Mouse (Mus musculus) embryonic stem cell, embryonic (primary cell): ENCODE measurements around the gene Pkd1l1.

Source experiments
- CTCF ChIA-PET, 4 experiments: fragments of 300-600 bp in 2 of 4; fragments of 350-600 bp in 2 of 4; sonication (Branson Sonifier 250); formaldehyde crosslinking; loops; one replicate each; lab custom pipeline; 2022; ENCODE audit warnings: inconsistent platforms in 2 of 4; lab: Charles Lee
- POLR2A ChIA-PET, 4 experiments: fragments of 300-600 bp in 2 of 4; fragments of 350-600 bp in 2 of 4; sonication (Branson Sonifier 250); formaldehyde crosslinking; loops; one replicate each; lab custom pipeline; 2022; ENCODE audit warnings: antibody characterized with exemption in 4 of 4, inconsistent platforms in 1 of 4; lab: Charles Lee

Gene Pkd1l1

DNA sequence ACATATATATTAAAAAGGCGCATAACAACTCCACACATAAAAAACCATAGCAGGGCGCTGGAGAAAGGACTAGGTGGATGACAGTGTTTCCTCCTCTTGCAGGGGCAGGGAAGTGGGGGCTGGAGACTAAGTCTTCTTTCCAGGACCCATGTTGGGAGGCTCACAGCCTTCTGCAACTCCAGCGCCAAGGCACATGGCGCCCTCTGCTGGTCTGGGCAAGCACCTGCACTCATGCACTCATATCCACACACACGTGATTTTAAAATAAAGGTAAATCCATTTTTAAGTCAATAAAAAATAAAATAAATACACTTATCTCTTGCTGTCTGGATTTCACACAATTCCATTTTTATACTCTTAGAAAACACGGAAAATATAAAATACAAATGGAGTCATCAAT, 16.0 kb downstream of the Pkd1l1 start:
- ChIA-PET CTCF (interaction anchor here in 3 of 4 experiments (0.6 to 6.4 kb wide), 8 partner anchors 26 to 1033 kb away, joined by 3 to 41 read pairs (median 3); no protein-coding TSS in a partner anchor), POLR2A (interaction anchor here in 1 of 4 experiments (1.3 kb wide), 1 partner anchor 357 kb away, joined by 3 read pairs; no protein-coding TSS in a partner anchor)

DNA sequence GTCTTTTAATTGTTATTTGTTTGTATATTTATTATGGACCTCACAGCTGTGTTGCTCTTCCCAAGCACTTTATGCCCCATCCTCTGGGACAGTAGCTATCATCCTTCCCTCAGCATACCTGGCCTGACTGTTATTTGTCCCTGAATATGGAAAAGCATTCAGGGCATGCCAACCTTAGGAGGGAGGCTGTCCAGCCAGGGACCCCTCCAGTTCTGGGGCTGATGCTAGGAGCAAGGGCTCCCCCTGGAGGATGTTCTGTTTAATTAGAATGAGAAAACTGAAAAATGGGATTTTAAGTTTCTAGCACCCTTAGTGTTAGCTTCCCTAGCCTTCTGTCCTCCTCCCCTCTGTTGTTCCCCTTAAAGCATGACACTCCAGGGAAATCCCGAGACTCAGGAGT, 17.4 kb downstream of the Pkd1l1 start:
- ChIA-PET CTCF (interaction anchor here (0.8 to 6.4 kb wide), 8 partner anchors 61 to 532 kb away, joined by 3 to 41 read pairs (median 4); no protein-coding TSS in a partner anchor), POLR2A (no interaction called here)

DNA sequence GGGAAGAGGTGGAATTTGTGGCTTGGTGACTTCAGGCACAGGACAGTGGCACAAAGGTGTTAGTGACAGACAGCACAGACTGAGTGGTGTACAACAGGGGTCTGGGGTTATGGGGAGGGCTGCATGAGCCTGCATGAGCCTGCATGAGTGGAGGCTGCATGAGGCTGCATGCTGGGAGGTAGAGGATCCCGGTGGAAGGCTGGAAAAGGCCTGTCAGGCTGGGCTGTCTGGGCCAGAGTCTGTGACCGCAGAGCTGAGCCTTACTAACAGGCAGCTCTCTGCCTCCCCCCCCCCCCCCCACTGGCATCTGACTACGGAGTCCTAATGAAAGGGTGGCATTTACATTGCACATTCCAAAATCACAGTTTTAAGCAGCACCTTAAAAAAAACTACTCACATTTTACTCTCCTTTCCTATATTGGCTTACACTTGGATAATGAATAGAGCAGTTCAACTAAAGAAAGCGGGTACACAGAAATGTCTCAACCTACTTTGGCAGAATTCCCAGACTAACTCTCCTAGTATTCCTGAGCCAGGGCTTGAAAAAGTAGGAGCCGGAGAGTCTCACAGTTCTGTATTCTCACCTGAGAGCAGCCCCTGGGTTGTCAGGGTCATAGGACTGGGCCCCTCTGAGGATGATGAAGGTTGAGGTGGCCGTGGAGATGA, 23.2 kb downstream of the Pkd1l1 start:
- CTCF ChIA-PET = no interaction called here

DNA sequence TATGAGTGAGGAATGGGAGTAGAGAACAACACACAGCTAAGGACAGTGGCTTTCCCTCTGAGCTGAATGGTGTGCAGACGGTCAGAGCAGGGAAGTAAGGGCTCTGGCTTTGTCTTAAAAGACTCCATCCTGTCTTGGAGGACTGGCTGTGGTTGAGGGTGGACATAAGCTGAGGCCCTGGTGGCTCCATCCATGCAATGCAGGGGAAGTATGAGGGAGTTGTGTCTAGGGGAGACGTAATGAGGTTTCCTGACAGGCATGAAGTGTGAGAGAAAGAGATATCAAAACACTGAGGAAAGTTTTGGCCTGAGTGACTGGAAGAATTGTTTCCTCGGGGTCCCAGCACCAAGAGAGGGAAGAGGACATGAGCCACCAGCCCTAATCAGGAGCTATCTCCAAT, 24.2 kb downstream of the Pkd1l1 start:
- ChIA-PET POLR2A (interaction anchor here in 2 of 4 experiments (0.7 to 1.1 kb wide), 2 partner anchors 18 to 176 kb away, joined by 3 to 4 read pairs; no protein-coding TSS in a partner anchor), CTCF (interaction anchor here in 1 of 4 experiments (0.6 kb wide), 1 partner anchor 78 kb away, joined by 4 read pairs; no protein-coding TSS in a partner anchor)

More for the DNA sequence above, 23.2 kb downstream of the Pkd1l1 start:
- POLR2A ChIA-PET = interaction anchor here in 2 of 4 experiments (0.5 to 0.6 kb wide), 2 partner anchors 291 to 369 kb away, joined by 3 to 4 read pairs; no protein-coding TSS in a partner anchor

DNA sequence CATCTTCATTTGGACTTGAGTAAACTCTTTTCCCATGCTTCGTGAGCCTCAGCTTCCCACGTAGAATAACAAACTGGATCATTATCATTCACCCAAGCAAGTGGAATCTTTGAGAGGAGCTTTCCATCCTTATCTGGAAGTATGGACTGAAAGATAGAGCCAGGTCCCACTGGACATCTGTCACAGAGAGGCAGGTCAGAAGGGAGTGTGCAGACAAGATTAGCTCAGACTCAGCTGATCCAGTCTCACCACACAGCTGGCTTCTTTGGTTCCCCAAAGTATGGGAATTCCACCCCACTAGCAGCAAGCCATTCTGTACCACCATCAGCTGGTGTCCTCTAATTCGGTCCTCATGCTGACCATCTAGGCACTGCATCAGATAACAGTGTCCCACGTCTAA, 29.0 kb downstream of the Pkd1l1 start:
- CTCF ChIA-PET = interaction anchor here in 2 of 4 experiments (0.5 to 0.8 kb wide), 3 partner anchors 11 to 62 kb away, joined by 3 read pairs; no protein-coding TSS in a partner anchor
- POLR2A ChIA-PET = interaction anchor here in 1 of 4 experiments (1.6 kb wide), 1 partner anchor 65 kb away, joined by 4 read pairs; no protein-coding TSS in a partner anchor

DNA sequence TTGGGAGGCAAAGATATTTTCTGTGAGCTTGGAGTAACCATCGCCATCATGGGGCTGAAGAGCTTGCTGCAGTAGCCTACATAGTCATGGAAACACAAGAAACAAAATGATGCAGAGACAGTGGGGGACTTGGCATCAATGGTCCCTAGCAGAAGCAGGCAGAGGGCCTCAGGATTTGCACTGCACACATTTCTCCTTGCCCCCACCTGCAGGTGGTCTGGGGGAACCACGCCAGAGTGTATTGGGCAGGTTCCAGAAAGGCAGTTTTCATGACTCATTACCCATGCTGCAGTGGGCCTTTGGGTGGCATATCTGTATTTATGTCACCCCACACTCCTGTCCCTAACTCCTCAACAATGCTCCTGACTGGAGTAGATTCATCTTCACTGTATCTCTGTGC, 30.6 kb downstream of the Pkd1l1 start:
- ChIA-PET POLR2A (no interaction called here), CTCF (no interaction called here)

DNA sequence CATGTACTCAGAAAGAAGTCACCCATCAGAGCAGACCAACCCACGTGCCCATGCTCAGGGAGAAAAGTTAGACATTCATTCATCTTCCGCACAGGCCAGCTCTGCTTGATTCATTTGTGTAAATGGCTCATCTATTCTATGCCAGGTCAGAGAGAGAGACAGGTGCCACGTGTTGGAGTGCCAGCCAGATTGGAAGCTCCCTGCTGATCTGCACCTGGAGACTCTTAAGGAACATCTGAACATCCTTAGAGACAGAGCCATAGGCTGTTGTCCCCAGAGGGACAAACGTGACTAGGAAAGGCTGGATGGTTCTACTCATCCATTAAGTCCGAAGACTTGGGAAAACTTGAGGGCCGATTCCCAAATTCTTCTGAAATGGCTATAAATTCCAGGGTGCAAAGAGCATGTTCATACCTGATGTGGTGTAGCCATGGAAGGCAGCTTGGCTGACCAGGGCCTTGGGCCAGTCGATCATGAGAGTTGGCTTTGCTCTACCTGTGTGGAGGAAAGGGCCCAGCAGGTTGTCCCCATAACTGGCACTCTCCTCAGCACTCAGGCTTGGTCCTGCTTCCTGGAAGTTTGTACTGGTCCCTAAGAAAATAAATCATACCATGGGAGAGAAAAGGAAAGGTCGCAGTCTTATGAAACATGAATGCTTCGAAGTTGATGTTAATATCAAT, 36.5 kb downstream of the Pkd1l1 start:
- POLR2A ChIA-PET = interaction anchor here in 1 of 4 experiments (0.5 kb wide), 1 partner anchor 46 kb away, joined by 4 read pairs; no protein-coding TSS in a partner anchor
- CTCF ChIA-PET = interaction anchor here in 1 of 4 experiments (0.6 kb wide), 1 partner anchor 1698 kb away, joined by 3 read pairs; no protein-coding TSS in a partner anchor

DNA sequence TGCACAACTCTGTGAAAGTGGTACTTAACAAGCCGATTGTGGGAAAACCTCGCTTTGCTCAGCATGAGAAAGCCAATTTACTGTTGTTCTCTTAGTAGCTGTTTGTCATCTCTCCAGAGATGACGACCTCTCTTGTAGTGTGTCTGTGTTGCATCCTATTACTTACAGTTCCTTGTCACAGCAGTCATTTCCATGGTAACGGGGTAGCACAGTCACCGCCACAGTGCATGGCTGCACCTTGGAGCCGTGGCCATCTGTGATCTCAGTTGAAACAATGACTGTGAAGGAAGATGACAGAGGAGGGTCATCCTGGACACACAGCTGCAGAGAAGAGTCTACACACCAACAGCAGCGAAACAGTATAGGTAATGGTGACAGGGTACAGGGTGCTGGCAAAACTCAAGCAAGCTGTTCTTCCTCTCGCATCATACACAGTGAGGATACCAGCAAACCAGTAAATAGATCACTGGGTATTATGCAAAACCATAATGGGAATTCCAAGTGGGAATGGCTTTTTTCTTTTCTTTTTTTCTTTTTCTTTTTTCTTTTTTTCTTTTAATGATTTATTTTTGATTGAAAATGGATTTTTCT, 56.9 kb downstream of the Pkd1l1 start:
- ChIA-PET CTCF (interaction anchor here in 1 of 4 experiments (1.0 kb wide), 1 partner anchor 67 kb away, joined by 3 read pairs; no protein-coding TSS in a partner anchor), POLR2A (no interaction called here)

DNA sequence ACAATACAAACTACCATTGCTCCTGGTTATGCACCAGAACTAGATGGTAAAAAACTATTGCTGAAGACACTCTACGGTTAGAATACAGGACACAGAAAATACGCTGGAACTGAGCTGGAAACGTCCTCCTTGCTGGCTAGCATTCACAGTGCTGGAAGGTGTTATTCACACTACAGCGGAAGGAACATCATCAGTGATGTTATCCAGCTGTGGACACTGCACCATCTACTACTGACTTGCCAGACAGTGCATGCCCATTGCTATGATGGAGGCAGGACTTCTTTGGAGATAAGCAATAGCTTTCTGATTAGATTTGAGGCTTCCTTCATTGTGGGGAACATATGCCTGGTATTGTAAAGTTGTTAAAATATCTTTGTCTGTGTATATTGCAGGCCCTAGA, 90.3 kb downstream of the Pkd1l1 start:
- ChIA-PET CTCF (interaction anchor here in 1 of 4 experiments (0.6 kb wide), 1 partner anchor 110 kb away, joined by 3 read pairs; no protein-coding TSS in a partner anchor), POLR2A (interaction anchor here in 1 of 4 experiments (0.9 kb wide), 1 partner anchor 459 kb away, joined by 3 read pairs; no protein-coding TSS in a partner anchor)

DNA sequence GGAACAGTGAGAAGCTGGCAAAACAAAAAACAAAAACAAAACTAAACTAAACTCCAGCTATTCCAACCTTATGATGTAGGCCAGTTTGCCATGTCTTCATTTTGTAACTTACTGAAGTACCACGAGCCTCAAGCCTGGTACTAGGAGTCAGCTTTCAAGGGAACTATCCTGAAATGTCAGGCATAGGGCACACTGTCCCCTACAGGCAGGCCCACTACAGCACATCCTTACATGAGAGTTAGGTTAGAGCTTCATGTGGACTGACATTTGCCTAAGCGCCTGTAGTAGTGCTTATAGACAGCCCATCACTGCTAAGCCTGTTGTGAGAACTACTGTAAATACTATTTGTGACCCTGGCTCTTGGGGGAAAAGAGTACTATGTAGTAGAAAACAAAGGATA, 91.5 kb downstream of the Pkd1l1 start:
- ChIA-PET POLR2A (no interaction called here), CTCF (interaction anchor here (0.5 to 1.6 kb wide), 13 partner anchors 10 to 458 kb away, joined by 3 to 11 read pairs (median 4); no protein-coding TSS in a partner anchor)

DNA sequence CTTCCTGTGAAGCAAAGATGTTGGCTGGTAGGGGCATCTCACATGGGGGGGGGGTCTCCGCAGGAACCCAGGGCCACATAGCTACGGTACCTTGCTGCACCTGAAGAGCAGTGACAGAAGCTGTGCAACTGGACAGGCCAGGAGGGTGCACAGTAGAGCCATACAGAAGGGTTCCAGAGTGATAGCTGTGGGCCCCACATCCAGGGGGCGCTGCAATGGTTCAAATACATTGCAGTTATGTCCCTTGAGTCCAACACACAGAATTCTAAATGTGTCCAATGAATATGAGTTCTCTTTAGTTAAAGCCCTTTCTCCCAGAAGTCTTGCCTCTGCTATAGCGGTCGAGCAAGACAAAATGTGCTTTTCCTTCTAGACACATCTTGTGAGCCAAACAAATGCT, 103.0 kb downstream of the Pkd1l1 start:
- ChIA-PET CTCF (interaction anchor here in 3 of 4 experiments (0.7 to 2.6 kb wide), 11 partner anchors 9 to 446 kb away, joined by 3 to 10 read pairs (median 4); no protein-coding TSS in a partner anchor), POLR2A (no interaction called here)

DNA sequence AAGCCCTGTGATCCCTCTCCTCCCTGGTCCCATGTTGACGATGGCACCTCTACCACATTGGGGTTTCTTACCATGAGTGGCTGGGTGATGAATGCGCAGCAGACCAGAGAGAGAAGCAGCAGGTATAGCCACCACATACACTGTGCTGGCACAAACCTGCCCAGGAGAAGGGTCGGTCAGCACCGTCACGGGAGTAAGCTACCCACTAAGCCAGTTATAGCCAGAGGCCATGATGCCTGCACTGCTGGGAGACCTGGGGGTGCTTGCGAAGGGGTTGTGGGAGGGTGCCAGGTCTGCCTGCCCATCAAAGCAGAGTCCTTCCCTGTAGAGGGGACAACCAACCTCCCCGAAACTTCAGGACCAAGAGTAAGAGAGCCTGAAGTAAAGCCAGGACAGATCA, 107.0 kb downstream of the Pkd1l1 start:
- POLR2A ChIA-PET = no interaction called here
- CTCF ChIA-PET = no interaction called here

DNA sequence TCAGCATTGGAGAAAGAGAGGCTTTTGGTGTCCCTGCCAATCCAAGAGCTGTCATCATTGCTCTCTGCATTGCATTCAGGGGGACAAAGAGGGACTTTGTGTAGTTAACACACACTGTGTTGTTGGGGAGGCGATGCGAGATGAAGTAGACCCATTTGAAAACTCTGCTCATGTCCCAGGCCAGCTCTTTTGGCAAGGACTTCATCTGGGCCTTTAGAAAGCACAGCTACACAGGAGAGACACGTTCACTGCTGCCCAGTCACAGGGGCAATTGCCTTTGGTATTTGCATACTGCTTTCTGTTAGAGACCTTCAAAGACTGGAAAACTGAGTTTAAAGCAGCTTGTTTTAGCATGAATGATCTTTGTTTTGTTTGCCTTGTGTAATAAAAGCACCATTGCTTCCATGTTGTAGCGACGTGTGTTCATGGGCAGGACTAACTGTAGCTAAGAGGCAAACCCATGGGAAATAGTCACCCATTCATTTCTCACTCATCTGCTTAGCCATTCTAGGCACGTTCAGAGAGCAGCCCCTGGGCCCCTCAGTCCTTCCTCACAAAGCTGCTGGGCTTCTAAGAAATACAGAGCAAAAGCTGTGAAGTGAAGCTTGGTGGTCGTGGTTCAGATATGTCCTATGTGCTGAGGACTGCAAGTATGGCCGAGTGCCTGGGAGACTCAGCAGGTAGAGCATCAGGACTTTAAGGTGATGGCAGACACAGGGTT, 109.0 kb downstream of the Pkd1l1 start:
- ChIA-PET CTCF (interaction anchor here in 1 of 4 experiments (0.9 to 1.4 kb wide), 2 partner anchors 340 to 440 kb away, joined by 4 to 5 read pairs; no protein-coding TSS in a partner anchor), POLR2A (interaction anchor here in 2 of 4 experiments (0.9 to 1.2 kb wide), 3 partner anchors 27 to 429 kb away, joined by 3 read pairs; no protein-coding TSS in a partner anchor)

DNA sequence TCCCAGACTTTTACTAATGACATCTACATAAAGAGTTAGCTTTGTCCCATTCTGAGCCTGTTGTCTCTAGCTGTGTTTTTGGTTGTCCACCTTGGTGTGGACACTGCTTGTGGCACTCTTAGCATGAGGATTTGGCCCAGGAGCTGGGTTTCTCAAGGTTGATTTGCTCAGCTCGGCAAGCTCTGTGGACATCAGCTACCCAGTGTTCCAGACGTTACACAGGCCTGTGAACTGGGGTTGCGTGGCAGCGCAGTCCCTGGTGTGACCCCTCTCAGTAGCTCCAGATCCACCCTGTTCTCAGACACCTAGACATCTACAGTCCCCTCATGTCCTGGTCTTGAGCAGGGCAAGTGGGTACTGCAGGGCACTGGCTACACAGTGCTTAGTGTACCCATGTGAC, 110.6 kb downstream of the Pkd1l1 start:
- ChIA-PET POLR2A (interaction anchor here in 2 of 4 experiments (0.5 to 1.2 kb wide), 2 partner anchors 155 to 287 kb away, joined by 3 to 7 read pairs; no protein-coding TSS in a partner anchor), CTCF (interaction anchor here in 3 of 4 experiments (0.8 to 1.8 kb wide), 6 partner anchors 9 to 438 kb away, joined by 3 to 8 read pairs (median 5); no protein-coding TSS in a partner anchor)

DNA sequence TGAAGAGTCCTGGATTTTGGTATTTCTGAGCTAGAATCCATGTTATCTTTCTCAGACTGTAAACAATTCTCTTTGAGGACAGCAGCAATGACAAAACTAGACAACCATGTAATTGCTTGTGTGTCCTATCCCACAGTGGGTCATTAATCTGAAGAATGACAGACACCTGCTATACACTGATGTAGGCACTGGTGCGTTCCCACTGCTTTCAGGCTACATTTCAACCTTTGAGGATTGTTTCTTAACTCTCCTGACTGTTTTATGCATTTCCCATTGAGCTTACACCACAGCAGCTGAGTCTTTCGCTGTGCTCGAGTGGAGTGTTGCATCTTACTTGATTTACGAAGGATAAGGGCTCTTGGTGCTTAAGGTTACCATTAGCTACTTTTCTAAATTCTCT, 111.1 kb downstream of the Pkd1l1 start:
- ChIA-PET POLR2A (interaction anchor here in 2 of 4 experiments (0.5 to 1.2 kb wide), 2 partner anchors 155 to 287 kb away, joined by 3 to 7 read pairs; no protein-coding TSS in a partner anchor), CTCF (interaction anchor here in 3 of 4 experiments (1.1 to 1.8 kb wide), 6 partner anchors 10 to 438 kb away, joined by 3 to 8 read pairs (median 5); no protein-coding TSS in a partner anchor)

DNA sequence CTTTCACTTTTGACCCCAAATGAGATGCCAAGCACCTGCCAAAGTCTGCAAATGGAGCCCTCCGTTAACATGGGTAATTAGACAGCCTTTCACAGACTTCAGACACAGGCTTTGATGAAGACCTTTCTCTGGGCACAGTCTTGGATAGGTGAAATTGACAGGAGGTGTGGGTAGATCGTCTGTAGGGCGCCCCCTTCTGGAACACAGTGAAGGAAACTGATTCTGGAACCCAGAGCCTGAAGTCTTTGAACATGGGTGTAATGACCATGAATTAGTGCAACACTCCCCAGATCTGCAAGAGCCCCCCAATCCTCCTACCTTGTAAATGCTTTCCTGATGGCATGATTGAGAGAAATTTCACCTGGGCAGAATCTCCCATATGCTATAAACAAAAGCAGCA, 112.2 kb downstream of the Pkd1l1 start:
- ChIA-PET POLR2A (no interaction called here), CTCF (interaction anchor here in 1 of 4 experiments (1.3 to 1.8 kb wide), 2 partner anchors 327 to 437 kb away, joined by 3 to 21 read pairs; no protein-coding TSS in a partner anchor)

DNA sequence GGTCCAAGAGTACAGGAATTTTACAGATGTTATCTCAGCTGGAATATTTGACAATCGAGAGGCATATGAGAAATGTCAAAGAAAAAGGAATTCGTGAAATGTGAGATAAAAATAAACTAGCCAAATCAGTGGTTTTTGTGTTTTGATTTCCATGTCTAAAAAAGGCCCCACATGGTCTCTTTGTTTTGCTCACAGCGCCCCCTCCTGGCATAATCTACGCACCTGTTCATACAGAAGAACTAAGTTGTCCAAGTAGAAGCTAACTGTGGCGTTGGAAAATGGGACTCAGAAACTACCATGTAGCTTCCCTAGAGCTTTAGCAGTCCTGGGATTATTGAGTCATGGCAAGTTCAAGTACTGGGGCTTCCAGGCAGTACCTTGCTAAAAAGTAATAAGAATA, 113.2 kb downstream of the Pkd1l1 start:
- ChIA-PET POLR2A (interaction anchor here in 3 of 4 experiments (0.6 to 1.5 kb wide), 4 partner anchors 24 to 243 kb away, joined by 3 to 5 read pairs (median 4); no protein-coding TSS in a partner anchor), CTCF (interaction anchor here (0.5 to 1.8 kb wide), 40 partner anchors 10 to 1582 kb away, joined by 3 to 21 read pairs (median 4); no protein-coding TSS in a partner anchor)
